In genomic region chr6:126642856-126643321, GRCm38 (mm10) we compare ENCODE assay signal across 9 mouse cellular contexts. TPM values are rescaled to one million over a fixed set of nuclear protein-coding genes. Genes with fewer than 3 reads are reported as not detected.
DNase-seq lines count a peak whose midpoint lies in the region; ATAC-seq and TF ChIP-seq lines count a peak whose summit lies in the region.
"Had no signal": no experiment of that assay in that cellular context is flagged by ENCODE, and none has a peak within 500 bp of the region (broad histone marks: within the 10 kb centered on the region; RNA-seq: fewer than 3 reads in every experiment).

No protein-coding gene starts in this region.

- 3% methylated on average over 36 of the region's 36 CpGs for WGBS in heart, embryonic 12.5 days
- 2% methylated on average over 36 of the region's 36 CpGs for WGBS in kidney, postnatal 0 days
- WGBS in liver, embryonic 12.5 days (ENCODE audit: insufficient replicate concordance), result 3% methylated on average over 36 of the region's 36 CpGs

- H3K9me3 ChIP-seq in heart, embryonic 12.5 days (replicated peaks), result no peaks in the 10 kb centered on the region
- H3K9me3 ChIP-seq in kidney, postnatal 0 days (replicated peaks; ENCODE audit: low read length), result no peaks in the 10 kb centered on the region
- H3K9me3 ChIP-seq in liver, embryonic 12.5 days (replicated peaks), result no peaks in the 10 kb centered on the region

- no peak for ATAC-seq in heart, embryonic 12.5 days (ENCODE audit: insufficient number of reproducible peaks, low FRiP score)
- no peak for ATAC-seq in kidney, postnatal 0 days (replicated peaks; ENCODE audit: low FRiP score, low read depth)
- ATAC-seq in liver, embryonic 12.5 days, result no peak

- H3K36me3 ChIP-seq in heart, embryonic 12.5 days, result no peaks in the 10 kb centered on the region
- no peaks in the 10 kb centered on the region for H3K36me3 ChIP-seq in kidney, postnatal 0 days (ENCODE audit: insufficient read depth, low read length)
- no peaks in the 10 kb centered on the region for H3K36me3 ChIP-seq in liver, embryonic 12.5 days
- H3K36me3 ChIP-seq: G1E had no signal

- H3K4me1 ChIP-seq in heart, embryonic 12.5 days (replicated peaks), result peaks cover 30% of the 10 kb centered on the region
- H3K4me1 ChIP-seq in kidney, postnatal 0 days (replicated peaks; ENCODE audit: insufficient read depth, low read length), result peaks cover 29% of the 10 kb centered on the region
- peaks cover 11% of the 10 kb centered on the region; the same call in 1 of the 2 replicates for H3K4me1 ChIP-seq in liver, embryonic 12.5 days

- H3K27ac ChIP-seq in heart, embryonic 12.5 days (ENCODE audit: poor library complexity, severe bottlenecking), result no peak overlapping the region
- no peak overlapping the region for H3K27ac ChIP-seq in kidney, postnatal 0 days
- no peak overlapping the region for H3K27ac ChIP-seq in liver, embryonic 12.5 days

- intact Hi-C loops in heart, postnatal 25 days (cut with DNase I), result loop anchor here (5.0 kb wide), 1 partner anchor 59 kb away; no protein-coding TSS in a partner anchor

- peak overlapping the region; percentile 96 for H3K4me2 ChIP-seq in heart, embryonic 12.5 days
- H3K4me2 ChIP-seq in kidney, postnatal 0 days (ENCODE audit: low read length), result peak overlapping the region; percentile 90
- H3K4me2 ChIP-seq in liver, embryonic 12.5 days, result peak overlapping the region; percentile 57

- H3K27me3 ChIP-seq in heart, embryonic 12.5 days (replicated peaks), result peaks cover 86% of the 10 kb centered on the region
- peaks cover 49% of the 10 kb centered on the region for H3K27me3 ChIP-seq in kidney, postnatal 0 days (ENCODE audit: insufficient read depth, low read length)
- peaks cover 82% of the 10 kb centered on the region for H3K27me3 ChIP-seq in liver, embryonic 12.5 days (replicated peaks)

- peak; percentile 52 for TF ChIP-seq CTCF in kidney, postnatal 0 days (IDR thresholded peaks at IDR 0.05; ENCODE audit: low read depth)

- H3K4me3 ChIP-seq in heart, embryonic 12.5 days, result peak overlapping the region; percentile 55
- peak overlapping the region; percentile 39 for H3K4me3 ChIP-seq in kidney, postnatal 0 days (replicated peaks; ENCODE audit: low read depth, low read length)
- peak overlapping the region; percentile 32; the same call in 1 of the 2 replicates for H3K4me3 ChIP-seq in liver, embryonic 12.5 days

- no peak for DNase-seq in heart, postnatal 25 days (ENCODE audit: low spot score)
- peak; percentile 84 to 86 for DNase-seq in cerebellum, postnatal 14 days
- DNase-seq in frontal cortex, postnatal 25 days (ENCODE audit: low spot score in 2 of 2), result peak; percentile 39 to 45
- DNase-seq in kidney, postnatal 0 days (ENCODE audit: low spot score), result peak; percentile 70
- peak; percentile 65 for DNase-seq in right cerebral cortex, postnatal 14 days
- no peak for DNase-seq in spleen, adult 18-20 months

- H3K9ac ChIP-seq in heart, embryonic 12.5 days, result no peak overlapping the region
- no peak overlapping the region for H3K9ac ChIP-seq in kidney, postnatal 0 days (ENCODE audit: low read depth, low read length)
- H3K9ac ChIP-seq in liver, embryonic 12.5 days, result no peak overlapping the region

RNA-seq across cellular contexts. Expression of gene Kcna1, which starts 3.3 kb away (rescaled TPM):
- polyA plus RNA-seq in heart, embryonic 12.5 days (2016; fragmentation: Nextera tagmentation; extraction: Ambion mirVana), result 0.13 and 0.23 TPM in 2 replicates
- total RNA-seq in heart, postnatal 25 days (2021), result 1 to 10 TPM; 2.5 to 3.2 TPM
- polyA plus RNA-seq in kidney, postnatal 0 days (2015; fragmentation: Nextera tagmentation; extraction: Ambion mirVana), result 0.24 and 0.29 TPM in 2 replicates
- 0.15 and 0.22 TPM in 2 replicates for polyA plus RNA-seq in liver, embryonic 12.5 days (2016; fragmentation: Nextera tagmentation; extraction: Ambion mirVana)
- polyA plus RNA-seq: G1E had no signal

Comparison
In these comparisons a context has a peak if more than half of its experiments do, and no peak if none do; other contexts are left out.
1. DNase-seq: peak in cerebellum, postnatal 14 days (2 of 2), frontal cortex, postnatal 25 days (2 of 2), kidney, postnatal 0 days (single experiment) and right cerebral cortex, postnatal 14 days (single experiment); none in heart, postnatal 25 days (single experiment) and spleen, adult 18-20 months (0 of 2).
2. Peak in every context shown above with its lines, with median percentiles within 50 percentile points of each other: H3K4me2 ChIP-seq and H3K4me3 ChIP-seq.